Mouse (Mus musculus): Measurements from ENCODE around the gene Zdhhc25.
A peak's percentile ranks its signal among the peaks of the same experiment; 100 is the strongest.

Zdhhc25 gene

GRCm38 (mm10) chr15:88600002-88600401 is at the start of gene Zdhhc25:
Gene Zdhhc25, plus strand, starts transcription at chr15:88600302.
- DNase-seq = no peak

- peak; percentile 29 for DNase-seq
Observed at GRCm38 (mm10) chr15:88552852-88553251, 47.2 kb upstream of the Zdhhc25 start.

GRCm38 (mm10) chr15:88555476-88555875 is 44.6 kb upstream of the Zdhhc25 start:
- DNase-seq = no peak

GRCm38 (mm10) chr15:88560637-88561036 is 39.5 kb upstream of the Zdhhc25 start:
- no peak for DNase-seq

- DNase-seq = no peak
Observed at GRCm38 (mm10) chr15:88561058-88561730, 38.9 kb upstream of the Zdhhc25 start.

GRCm38 (mm10) chr15:88565307-88565706 is 34.8 kb upstream of the Zdhhc25 start:
- no peak for DNase-seq

- DNase-seq = no peak
Observed at GRCm38 (mm10) chr15:88565806-88566205, 34.3 kb upstream of the Zdhhc25 start.

- no peak for DNase-seq
Observed at GRCm38 (mm10) chr15:88570697-88571096, 29.4 kb upstream of the Zdhhc25 start.

GRCm38 (mm10) chr15:88579461-88579860 is 20.6 kb upstream of the Zdhhc25 start:
- DNase-seq = no peak

- DNase-seq = no peak
Observed at GRCm38 (mm10) chr15:88602496-88602895, 2.4 kb downstream of the Zdhhc25 start.

- DNase-seq = no peak
Observed at GRCm38 (mm10) chr15:88603091-88603732, 3.1 kb downstream of the Zdhhc25 start.

GRCm38 (mm10) chr15:88603733-88604119 is 3.6 kb downstream of the Zdhhc25 start:
- DNase-seq = no peak

GRCm38 (mm10) chr15:88604669-88605414 is 4.7 kb downstream of the Zdhhc25 start:
- no peak for DNase-seq

GRCm38 (mm10) chr15:88605415-88605785 is 5.3 kb downstream of the Zdhhc25 start:
- DNase-seq = no peak

- no peak for DNase-seq
Observed at GRCm38 (mm10) chr15:88617125-88617524, 17.0 kb downstream of the Zdhhc25 start.

- peak; percentile 48 for DNase-seq
Observed at GRCm38 (mm10) chr15:88618008-88618773, 18.1 kb downstream of the Zdhhc25 start.

- no peak for DNase-seq
Observed at GRCm38 (mm10) chr15:88620017-88620416, 19.9 kb downstream of the Zdhhc25 start.

- DNase-seq = no peak
Observed at GRCm38 (mm10) chr15:88623891-88624290, 23.8 kb downstream of the Zdhhc25 start.

- no peak for DNase-seq
Observed at GRCm38 (mm10) chr15:88624874-88625277, 24.8 kb downstream of the Zdhhc25 start.

- no peak for DNase-seq
Observed at GRCm38 (mm10) chr15:88625303-88626066, 25.4 kb downstream of the Zdhhc25 start.

- no peak for DNase-seq
Observed at GRCm38 (mm10) chr15:88626886-88627488, 26.9 kb downstream of the Zdhhc25 start.

- DNase-seq = no peak
Observed at GRCm38 (mm10) chr15:88628801-88629356, 28.8 kb downstream of the Zdhhc25 start.

All from right cerebral cortex, adult 18-20 months (tissue).